Mouse (Mus musculus): ENCODE measurements at regions not wholly inside any gene's neighbourhood (a gene's known extent, or its start where the extent isn't known, plus 50 kb on each side); places are given as distances from the start of the nearest gene placed in this dataset.
"Not testable (repeated sequence)": the region's sequence is repeated elsewhere in the genome, so short reads cannot be mapped to it uniquely, and the experiment has no call there.

GRCm38 (mm10) chr13:61805300-61805699 lies 235.4 kb upstream of the Cts3 start:
- H3K27ac ChIP-seq; H3K36me3 ChIP-seq (ENCODE audit: control insufficient read depth, insufficient read depth, low read length); H3K79me2 ChIP-seq (replicated peaks; ENCODE audit: control insufficient read depth, insufficient read depth, low read length); DNase-seq; intact Hi-C loops (cut with DNase I); H3K27me3 ChIP-seq (ENCODE audit: control insufficient read depth, insufficient read depth, low read length); H3K9ac ChIP-seq (ENCODE audit: low read depth, low read length); H3K4me3 ChIP-seq; H3K4me1 ChIP-seq (ENCODE audit: control insufficient read depth, insufficient read depth, low read length): not testable (repeated sequence)
- 88% methylated on average over 3 of the region's 3 CpGs for WGBS

GRCm38 (mm10) chr13:61804168-61804874 lies 234.4 kb upstream of the Cts3 start:
- peak; percentile 35 to 59 for DNase-seq
- H3K27ac ChIP-seq; H3K36me3 ChIP-seq (ENCODE audit: control insufficient read depth, insufficient read depth, low read length); H3K27me3 ChIP-seq (ENCODE audit: control insufficient read depth, insufficient read depth, low read length); intact Hi-C loops (cut with DNase I); H3K79me2 ChIP-seq (replicated peaks; ENCODE audit: control insufficient read depth, insufficient read depth, low read length); H3K4me1 ChIP-seq (ENCODE audit: control insufficient read depth, insufficient read depth, low read length): not testable (repeated sequence)
- H3K4me3 ChIP-seq = peak overlapping the region; percentile 49
- 1% methylated on average over 19 of the region's 19 CpGs for WGBS
- H3K9ac ChIP-seq (ENCODE audit: low read depth, low read length) = peak overlapping the region; percentile 70

- H3K79me2 ChIP-seq (replicated peaks; ENCODE audit: control insufficient read depth, insufficient read depth, low read length); H3K27ac ChIP-seq; H3K27me3 ChIP-seq (ENCODE audit: control insufficient read depth, insufficient read depth, low read length); H3K36me3 ChIP-seq (ENCODE audit: control insufficient read depth, insufficient read depth, low read length); DNase-seq; H3K9ac ChIP-seq (ENCODE audit: low read depth, low read length); intact Hi-C loops (cut with DNase I); H3K4me1 ChIP-seq (ENCODE audit: control insufficient read depth, insufficient read depth, low read length): not testable (repeated sequence)
- 30% methylated on average over 5 of the region's 5 CpGs for WGBS
- H3K4me3 ChIP-seq = peak overlapping the region; percentile 49
These were observed 233.8 kb upstream of the Cts3 start for GRCm38 (mm10) chr13:61803763-61804162.

- H3K9ac ChIP-seq (ENCODE audit: low read depth, low read length); H3K79me2 ChIP-seq (replicated peaks; ENCODE audit: control insufficient read depth, insufficient read depth, low read length); H3K4me3 ChIP-seq; intact Hi-C loops (cut with DNase I); H3K27me3 ChIP-seq (ENCODE audit: control insufficient read depth, insufficient read depth, low read length); H3K27ac ChIP-seq; H3K4me1 ChIP-seq (ENCODE audit: control insufficient read depth, insufficient read depth, low read length); DNase-seq; H3K36me3 ChIP-seq (ENCODE audit: control insufficient read depth, insufficient read depth, low read length): not testable (repeated sequence)
- 85% methylated on average over 1 of the region's 1 CpGs for WGBS
These were observed 193.5 kb upstream of the Cts3 start for GRCm38 (mm10) chr13:61763457-61763856.

Small RNAs in the stretch of these regions (microRNA-seq; reads per million reads assigned to microRNA genes)
- 0 reads per million in 2 experiments for gene Gm23739
